Mouse (Mus musculus) liver, adult 2 months (tissue): Measurements from ENCODE around the gene Znrf3. TPM values are rescaled to one million over a fixed set of nuclear protein-coding genes. Genes with fewer than 3 reads are reported as not detected.
"Not testable (repeated sequence)": the region's sequence is repeated elsewhere in the genome, so short reads cannot be mapped to it uniquely, and the experiment has no call there.

Source experiments
- DNase-seq: peaks from one replicate; pipeline ENCODE4 v3.0.0-alpha.2; 2011; ENCODE audit warnings: low read depth, low spot score; ENCODE audit errors: extremely low read depth
- H3K27ac ChIP-seq: fragments of 200-500 bp; replicated peaks from 2 replicates; pipeline ENCODE4 v1.5.1; 2012; ENCODE audit warnings: low read depth, mild to moderate bottlenecking, control low read depth, inconsistent platforms, low read length; ENCODE audit not compliant: insufficient read depth
- H3K27me3 ChIP-seq: fragments of 200-500 bp; 2 replicates; pipeline ENCODE4 v1.6.1; 2012; ENCODE audit warnings: mild to moderate bottlenecking, moderate library complexity, low read length, inconsistent platforms; ENCODE audit not compliant: control insufficient read depth, insufficient read depth
- H3K36me3 ChIP-seq: fragments of 200-500 bp; 2 replicates; pipeline ENCODE4 v1.6.1; 2012; ENCODE audit warnings: low read length, inconsistent platforms; ENCODE audit not compliant: control insufficient read depth, insufficient read depth
- H3K4me1 ChIP-seq: fragments of 200-500 bp; 2 replicates; pipeline ENCODE4 v1.6.1; 2011; ENCODE audit warnings: low read length; ENCODE audit not compliant: control insufficient read depth, insufficient read depth
- H3K4me3 ChIP-seq: fragments of 200-500 bp; 2 replicates; pipeline ENCODE4 v1.5.1; 2011; ENCODE audit warnings: low read depth, mild to moderate bottlenecking, control low read depth, low read length, moderate library complexity; ENCODE audit not compliant: insufficient read depth
- H3K79me2 ChIP-seq: fragments of 200-500 bp; 2 replicates; pipeline ENCODE4 v1.6.1; 2012; ENCODE audit warnings: inconsistent platforms, mild to moderate bottlenecking, low read length, moderate library complexity; ENCODE audit not compliant: control insufficient read depth, insufficient read depth
- H3K9ac ChIP-seq: fragments of 200-500 bp; 2 replicates; pipeline ENCODE4 v1.6.1; 2012; ENCODE audit warnings: low read depth, mild to moderate bottlenecking, control low read depth, inconsistent platforms, low read length
- CTCF ChIP-seq: fragments of 200-500 bp; IDR thresholded peaks from 2 replicates; pipeline ENCODE4 v1.5.1; 2011; ENCODE audit warnings: low read depth, low read length, control low read depth
- POLR2A ChIP-seq: fragments of 200-500 bp; IDR thresholded peaks from 2 replicates; pipeline ENCODE4 v1.6.1; 2011; ENCODE audit warnings: low read length, control low read depth; ENCODE audit not compliant: insufficient read depth; ENCODE audit errors: extremely low read depth
- WGBS: fragments of 180-500 bp; shearing (Covaris S2); methylation state at CpG from one replicate; pipeline ENCODE4 v1.1.7; 2018; 5-methylcytosine and 5-hydroxymethylcytosine counted together
- polyA plus RNA-seq: library from polyadenylated mRNA; depleted of rRNA; stranded (reverse); fragments of >200 nt; gene quantifications from 2 replicates; pipeline ENCODE4 v1.2.3, GENCODE M21; 2012
- total RNA-seq: library from RNA; depleted of rRNA; stranded (reverse); fragments of >200 nt; gene quantifications from 2 replicates; pipeline ENCODE4 v1.2.3, GENCODE M21; 2014

Znrf3 gene
- total and polyA plus RNA-seq, 2 experiments = 4.5 to 4.6 TPM

DNA sequence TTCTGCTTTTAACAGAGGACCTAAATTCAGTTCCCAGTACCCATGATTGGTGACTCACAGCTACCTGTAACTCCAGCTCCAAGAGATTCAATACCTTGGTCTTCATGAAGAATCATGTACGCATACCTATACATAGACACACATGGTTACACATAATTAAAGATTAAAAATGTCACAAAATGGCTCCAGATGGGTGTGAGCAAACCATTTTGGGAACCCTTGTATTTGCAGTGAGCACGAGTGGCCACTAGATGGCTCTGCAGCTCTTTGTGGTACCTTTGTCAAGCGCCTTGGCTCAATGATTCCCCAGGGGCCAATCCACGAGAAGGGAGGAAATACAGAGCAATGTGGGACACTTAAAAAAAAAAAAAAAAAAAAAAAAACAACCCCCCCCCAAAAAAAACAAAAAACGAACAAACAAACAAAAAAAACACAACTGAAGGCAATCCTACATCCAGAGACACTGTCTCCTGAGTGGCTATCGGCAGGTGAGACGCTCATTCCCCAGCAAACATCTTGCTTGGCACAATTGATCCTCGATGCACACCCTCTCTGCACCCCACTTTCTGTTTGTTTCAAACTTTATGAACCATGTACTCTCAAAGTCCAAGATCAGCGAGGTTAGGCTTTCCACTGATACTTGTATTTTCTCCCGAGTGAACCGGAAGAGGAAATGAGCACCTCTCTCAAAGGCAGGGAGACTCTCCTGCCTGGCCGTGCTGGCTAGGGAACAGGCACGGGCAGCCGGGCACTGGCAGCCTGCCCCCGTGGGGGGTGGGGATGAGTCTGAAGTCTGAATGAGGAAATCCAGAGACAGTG, 40.8 kb upstream of the Znrf3 start:
- H3K4me1 ChIP-seq = peaks cover 3% of the 10 kb centered on the region; the same call in 1 of the 2 replicates
- H3K36me3 ChIP-seq = peaks cover 3% of the 10 kb centered on the region; the same call in 1 of the 2 replicates
- under 1% methylated on average over 15 of the region's 15 CpGs for WGBS
- peak overlapping the region; percentile 87 for H3K27ac ChIP-seq
- H3K27me3 ChIP-seq = no peaks in the 10 kb centered on the region
- TF ChIP-seq CTCF (peak; percentile 83), POLR2A (no peak)
- peak overlapping the region; percentile 52 for H3K4me3 ChIP-seq
- H3K79me2 ChIP-seq = peaks cover 7% of the 10 kb centered on the region; the same call in 1 of the 2 replicates
- peak; percentile 94 for DNase-seq
- H3K9ac ChIP-seq = peak overlapping the region; percentile 75

DNA sequence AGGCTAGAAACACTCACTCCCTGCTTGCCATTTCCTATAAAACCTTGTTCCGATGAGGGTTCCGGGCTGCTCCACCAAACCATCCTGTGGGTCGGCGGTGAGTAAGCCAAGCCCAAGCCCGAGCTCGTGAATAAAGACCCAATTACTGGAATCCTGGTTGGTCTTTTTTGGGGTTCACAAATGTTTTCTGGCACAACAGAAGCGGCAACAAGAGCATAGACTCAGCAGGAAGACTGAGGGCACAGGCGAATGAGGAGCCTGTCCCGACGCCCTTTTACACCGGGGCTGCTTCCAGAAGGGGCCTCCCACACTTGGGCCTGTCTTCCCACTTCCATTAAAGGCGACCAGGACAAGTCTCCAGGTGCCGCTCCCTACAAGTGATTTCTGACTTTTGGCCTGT, 37.9 kb upstream of the Znrf3 start:
- Histone ChIP-seq H3K4me3 (no peak overlapping the region), H3K79me2 (peaks cover 7% of the 10 kb centered on the region; the same call in 1 of the 2 replicates), H3K27ac (no peak overlapping the region), H3K9ac (no peak overlapping the region), H3K27me3 (no peaks in the 10 kb centered on the region), H3K36me3 (no peaks in the 10 kb centered on the region), H3K4me1 (peaks cover 3% of the 10 kb centered on the region; the same call in 1 of the 2 replicates)
- DNase-seq = no peak
- 93% methylated on average over 13 of the region's 13 CpGs for WGBS
- no peak for TF ChIP-seq POLR2A
- TF ChIP-seq CTCF = no peak

DNA sequence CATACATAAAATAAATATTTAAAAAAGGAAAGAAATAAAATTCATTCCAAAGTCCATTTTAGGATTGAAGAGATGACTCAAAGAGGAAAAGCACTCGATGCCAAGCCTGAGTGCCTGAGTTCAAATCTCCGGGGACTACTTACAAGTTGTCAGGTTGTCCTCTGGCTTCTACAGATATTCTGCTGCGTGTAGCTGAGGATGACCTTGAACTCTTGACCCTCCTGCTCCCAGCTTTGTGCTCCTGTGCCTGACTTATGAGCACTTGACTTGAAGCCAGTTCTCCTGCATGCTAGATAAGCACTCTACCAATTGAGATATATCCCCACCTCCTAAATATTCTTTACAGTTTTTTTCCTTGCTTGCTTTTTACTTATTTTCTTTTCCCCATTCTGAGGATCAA, 34.2 kb upstream of the Znrf3 start:
- no peak overlapping the region for H3K27ac ChIP-seq
- TF ChIP-seq POLR2A = no peak
- TF ChIP-seq CTCF = no peak
- no peaks in the 10 kb centered on the region for H3K36me3 ChIP-seq
- no peaks in the 10 kb centered on the region for H3K4me1 ChIP-seq
- no peak for DNase-seq
- WGBS = 79% methylated on average over 3 of the region's 3 CpGs
- H3K27me3 ChIP-seq = no peaks in the 10 kb centered on the region
- H3K79me2 ChIP-seq = no peaks in the 10 kb centered on the region
- no peak overlapping the region for H3K9ac ChIP-seq
- no peak overlapping the region for H3K4me3 ChIP-seq

DNA sequence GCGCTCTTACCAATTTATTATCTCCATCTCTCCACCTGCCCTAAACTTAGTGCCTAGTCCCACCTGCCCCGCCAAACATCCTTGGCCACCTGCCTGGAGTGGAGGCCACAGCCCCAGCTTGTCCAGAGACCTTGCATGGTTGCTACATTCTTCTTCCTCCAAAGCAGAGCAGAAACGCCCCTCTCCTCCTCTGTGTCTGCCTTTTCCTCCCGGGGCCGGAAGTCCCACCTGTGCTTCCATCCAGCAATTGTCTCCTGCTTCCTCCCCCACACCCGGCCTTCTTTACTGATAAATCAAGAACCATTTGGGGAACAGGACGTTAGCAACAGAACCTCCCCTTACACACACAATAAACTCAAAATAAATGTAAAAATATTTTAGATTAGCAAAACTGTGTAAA, 33.5 kb upstream of the Znrf3 start:
- Histone ChIP-seq H3K36me3 (no peaks in the 10 kb centered on the region), H3K27me3 (no peaks in the 10 kb centered on the region), H3K9ac (no peak overlapping the region), H3K4me1 (no peaks in the 10 kb centered on the region), H3K79me2 (no peaks in the 10 kb centered on the region), H3K27ac (no peak overlapping the region), H3K4me3 (no peak overlapping the region)
- TF ChIP-seq POLR2A (no peak), CTCF (no peak)
- DNase-seq = no peak
- WGBS = 82% methylated on average over 7 of the region's 7 CpGs

DNA sequence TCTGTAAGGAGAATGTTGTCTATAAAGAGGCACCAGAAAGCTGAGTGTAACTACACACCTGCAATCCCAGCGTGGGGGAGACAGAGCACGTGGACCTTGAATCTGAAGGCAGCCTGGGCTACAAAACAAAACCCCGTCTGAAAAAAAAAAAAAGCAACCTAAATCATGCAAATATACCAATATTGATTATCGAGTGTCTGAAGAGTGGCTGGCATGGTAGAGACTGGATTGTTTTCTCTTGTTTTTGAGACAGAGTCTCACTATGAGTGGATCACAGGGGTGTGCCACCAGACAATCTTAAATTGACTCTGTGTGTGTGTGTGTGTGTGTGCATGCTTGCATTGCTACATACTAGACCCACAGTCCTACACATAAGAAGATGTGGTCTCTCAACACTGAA, 32.2 kb upstream of the Znrf3 start:
- H3K9ac ChIP-seq = no peak overlapping the region
- DNase-seq = no peak
- WGBS = 66% methylated on average over 4 of the region's 4 CpGs
- H3K4me3 ChIP-seq = no peak overlapping the region
- H3K27me3 ChIP-seq = no peaks in the 10 kb centered on the region
- H3K36me3 ChIP-seq = no peaks in the 10 kb centered on the region
- TF ChIP-seq POLR2A (no peak), CTCF (no peak)
- H3K79me2 ChIP-seq = no peaks in the 10 kb centered on the region
- no peaks in the 10 kb centered on the region for H3K4me1 ChIP-seq
- no peak overlapping the region for H3K27ac ChIP-seq

DNA sequence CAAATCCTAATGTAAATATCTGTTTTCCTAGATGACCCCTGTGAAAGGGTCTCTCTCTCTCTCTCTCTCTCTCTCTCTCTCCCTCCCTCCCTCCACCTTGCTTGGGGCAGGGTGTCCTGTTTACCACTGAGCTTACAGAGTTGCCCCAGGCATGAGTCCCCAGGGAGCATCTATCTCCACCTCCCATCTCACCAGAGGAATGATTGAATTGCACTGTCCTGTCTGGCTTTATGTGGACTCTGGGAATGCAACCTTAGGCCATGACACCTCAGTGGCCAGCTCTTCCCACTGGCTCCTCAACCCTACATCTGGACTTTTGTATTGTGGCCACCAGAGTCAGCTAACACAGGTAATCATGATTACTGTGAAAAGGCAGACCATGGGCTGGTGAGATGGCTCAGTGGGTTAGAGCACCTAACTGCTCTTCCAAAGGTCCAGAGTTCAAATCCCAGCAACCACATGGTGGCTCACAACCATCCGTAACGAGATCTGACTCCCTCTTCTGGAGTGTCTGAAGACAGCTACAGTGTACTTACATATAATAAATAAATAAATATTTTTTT, 31.0 kb upstream of the Znrf3 start:
- not testable (repeated sequence) for H3K27me3 ChIP-seq, H3K27ac ChIP-seq, H3K79me2 ChIP-seq, H3K36me3 ChIP-seq, H3K4me3 ChIP-seq, H3K4me1 ChIP-seq, DNase-seq, H3K9ac ChIP-seq
- 94% methylated on average over 2 of the region's 2 CpGs for WGBS
